Mouse (Mus musculus) thymus, adult 2 months (tissue): ENCODE data around the gene Fancl. TPM values are rescaled to one million over a fixed set of nuclear protein-coding genes. Genes with fewer than 3 reads are reported as not detected.
"Not testable (repeated sequence)": the region's sequence is repeated elsewhere in the genome, so short reads cannot be mapped to it uniquely, and the experiment has no call there.

Experiments used
- DNase-seq: peaks from one replicate; pipeline ENCODE4 v3.0.0; 2021
- H3K27ac ChIP-seq: fragments of 200-500 bp; 2 replicates; pipeline ENCODE4 v1.5.1; 2012; ENCODE audit warnings: low read length, control low read depth; ENCODE audit not compliant: control insufficient read depth, insufficient read depth
- H3K27me3 ChIP-seq: fragments of 200-500 bp; 2 replicates; pipeline ENCODE4 v1.6.1; 2012; ENCODE audit warnings: mild to moderate bottlenecking, low read length, moderate library complexity, mixed read lengths; ENCODE audit not compliant: control insufficient read depth, insufficient read depth
- H3K36me3 ChIP-seq: fragments of 200-500 bp; 2 replicates; pipeline ENCODE4 v1.6.1; 2012; ENCODE audit warnings: mild to moderate bottlenecking, low read length, moderate library complexity; ENCODE audit not compliant: control insufficient read depth, insufficient read depth
- H3K4me1 ChIP-seq: fragments of 200-500 bp; replicated peaks from 2 replicates; pipeline ENCODE4 v1.6.1; 2012; ENCODE audit warnings: low read length; ENCODE audit not compliant: control insufficient read depth, insufficient read depth
- H3K4me3 ChIP-seq: fragments of 200-500 bp; 2 replicates; pipeline ENCODE4 v1.5.1; 2012; ENCODE audit warnings: mild to moderate bottlenecking, low read length, control low read depth, moderate library complexity; ENCODE audit not compliant: control insufficient read depth, insufficient read depth
- CTCF ChIP-seq: fragments of 200-500 bp; IDR thresholded peaks from 2 replicates; pipeline ENCODE4 v1.5.1; 2012; ENCODE audit warnings: mild to moderate bottlenecking, control low read depth, low read length, moderate library complexity, borderline replicate concordance; ENCODE audit not compliant: control insufficient read depth, poor library complexity, insufficient read depth; ENCODE audit errors: extremely low read depth
- POLR2A ChIP-seq: fragments of 200-500 bp; IDR thresholded peaks from 2 replicates; pipeline ENCODE4 v1.6.1; 2012; ENCODE audit warnings: mild to moderate bottlenecking, low read length, control low read depth, moderate library complexity; ENCODE audit not compliant: control insufficient read depth, poor library complexity, insufficient read depth; ENCODE audit errors: extremely low read depth
- WGBS: fragments of 180-500 bp; shearing (Covaris S2); methylation state at CpG from one replicate; pipeline ENCODE4 v1.1.7; 2018; 5-methylcytosine and 5-hydroxymethylcytosine counted together
- polyA plus RNA-seq: library from polyadenylated mRNA; depleted of rRNA; stranded (reverse); fragments of >200 nt; gene quantifications from 2 replicates; pipeline ENCODE4 v1.2.3, GENCODE M21; 2012; rRNA removed

Fancl gene
- polyA plus RNA-seq: 4.0 and 4.7 TPM in 2 replicates

- Histone ChIP-seq H3K36me3 (no peaks in the 10 kb centered on the region), H3K4me3 (peak within 1 kb of the TSS; percentile 67), H3K27me3 (no peaks in the 10 kb centered on the region), H3K4me1 (no peaks in the 10 kb centered on the region), H3K27ac (no peak within 1 kb of the TSS)
- WGBS: 100% methylated on average over 2 of the region's 2 CpGs
- DNase-seq: no peak
- TF ChIP-seq CTCF (no peak), POLR2A (no peak)
Measured at GRCm38 (mm10) chr11:26385971-26386370, at the start of gene Fancl. Fancl (plus strand) TSS chr11:26386135.

GRCm38 (mm10) chr11:26336848-26337247 is 49.1 kb upstream of the Fancl start:
- Histone ChIP-seq H3K36me3 (no peaks in the 10 kb centered on the region), H3K27me3 (no peaks in the 10 kb centered on the region), H3K4me3 (no peak overlapping the region), H3K27ac (no peak overlapping the region), H3K4me1 (no peaks in the 10 kb centered on the region)
- 80% methylated on average over 3 of the region's 3 CpGs for WGBS
- no peak for TF ChIP-seq POLR2A
- TF ChIP-seq CTCF: no peak
- no peak for DNase-seq

- H3K4me1 ChIP-seq, H3K27ac ChIP-seq, H3K4me3 ChIP-seq, H3K27me3 ChIP-seq, DNase-seq, H3K36me3 ChIP-seq: not testable (repeated sequence)
- WGBS: 92% methylated on average over 2 of the region's 2 CpGs
Measured at GRCm38 (mm10) chr11:26370176-26370575, 15.8 kb upstream of the Fancl start.

- 58% methylated on average over 1 of the region's 1 CpGs for WGBS
- H3K36me3 ChIP-seq, H3K27me3 ChIP-seq, H3K27ac ChIP-seq, H3K4me1 ChIP-seq, H3K4me3 ChIP-seq, DNase-seq: not testable (repeated sequence)
Measured at GRCm38 (mm10) chr11:26371980-26372379, 14.0 kb upstream of the Fancl start.

- 88% methylated on average over 2 of the region's 2 CpGs for WGBS
- no peak for DNase-seq
- TF ChIP-seq POLR2A (no peak), CTCF (no peak)
- H3K27me3 ChIP-seq: no peaks in the 10 kb centered on the region
- H3K4me1 ChIP-seq: no peaks in the 10 kb centered on the region
- no peaks in the 10 kb centered on the region for H3K36me3 ChIP-seq
- no peak overlapping the region for H3K4me3 ChIP-seq
- H3K27ac ChIP-seq: no peak overlapping the region
Measured at GRCm38 (mm10) chr11:26374132-26374531, 11.8 kb upstream of the Fancl start.

- H3K27ac ChIP-seq: no peak overlapping the region
- no peak for TF ChIP-seq POLR2A
- no peak for TF ChIP-seq CTCF
- no peaks in the 10 kb centered on the region for H3K36me3 ChIP-seq
- H3K27me3 ChIP-seq: no peaks in the 10 kb centered on the region
- 95% methylated on average over 2 of the region's 2 CpGs for WGBS
- DNase-seq: no peak
- no peaks in the 10 kb centered on the region for H3K4me1 ChIP-seq
- H3K4me3 ChIP-seq: no peak overlapping the region
Measured at GRCm38 (mm10) chr11:26378074-26378473, 7.9 kb upstream of the Fancl start.

GRCm38 (mm10) chr11:26381499-26381898 is 4.4 kb upstream of the Fancl start:
- WGBS: 84% methylated on average over 6 of the region's 6 CpGs
- H3K27me3 ChIP-seq: no peaks in the 10 kb centered on the region
- no peaks in the 10 kb centered on the region for H3K36me3 ChIP-seq
- TF ChIP-seq CTCF (no peak), POLR2A (no peak)
- no peak overlapping the region for H3K4me3 ChIP-seq
- H3K27ac ChIP-seq: no peak overlapping the region
- no peaks in the 10 kb centered on the region for H3K4me1 ChIP-seq
- DNase-seq: no peak

- Histone ChIP-seq H3K27ac (no peak overlapping the region), H3K4me3 (peak overlapping the region; percentile 67), H3K27me3 (no peaks in the 10 kb centered on the region), H3K36me3 (no peaks in the 10 kb centered on the region), H3K4me1 (no peaks in the 10 kb centered on the region)
- TF ChIP-seq POLR2A (no peak), CTCF (no peak)
- 79% methylated on average over 2 of the region's 2 CpGs for WGBS
- no peak for DNase-seq
Measured at GRCm38 (mm10) chr11:26386678-26387077, 743 bp downstream of the Fancl start.
